10 mouse cellular contexts compared by ENCODE assay signal in genomic region chr4:68845964-68846363, GRCm38 (mm10).
DNase-seq lines count a peak whose midpoint lies in the region; ATAC-seq and TF ChIP-seq lines count a peak whose summit lies in the region.
"Had no signal": no experiment of that assay in that cellular context is flagged by ENCODE, and none has a peak within 500 bp of the region (broad histone marks: within the 10 kb centered on the region; RNA-seq: fewer than 3 reads in every experiment).

No protein-coding gene starts in this region.

- no peaks in the 10 kb centered on the region for H3K27me3 ChIP-seq in midbrain, embryonic 10.5 days (ENCODE audit: low read depth, poor library complexity, severe bottlenecking)
- no peaks in the 10 kb centered on the region for H3K27me3 ChIP-seq in midbrain, embryonic 15.5 days (replicated peaks)
- H3K27me3 ChIP-seq in limb, embryonic 14.5 days (ENCODE audit: control insufficient read depth, insufficient read depth, low read length), result no peaks in the 10 kb centered on the region
- H3K27me3 ChIP-seq: liver, embryonic 15.5 days had no signal

- no peak overlapping the region for H3K9ac ChIP-seq in midbrain, embryonic 15.5 days
- no peak overlapping the region for H3K9ac ChIP-seq in limb, embryonic 14.5 days (ENCODE audit: low read depth, low read length, severe bottlenecking)
- H3K9ac ChIP-seq: liver, embryonic 15.5 days had no signal

- no peaks in the 10 kb centered on the region for H3K36me3 ChIP-seq in midbrain, embryonic 10.5 days
- H3K36me3 ChIP-seq in midbrain, embryonic 15.5 days (replicated peaks), result no peaks in the 10 kb centered on the region
- H3K36me3 ChIP-seq in limb, embryonic 14.5 days (ENCODE audit: control insufficient read depth, insufficient read depth, low read length), result no peaks in the 10 kb centered on the region
- H3K36me3 ChIP-seq: G1E; liver, embryonic 15.5 days had no signal

- 56% methylated on average over 3 of the region's 3 CpGs for WGBS in midbrain, embryonic 10.5 days
- WGBS in midbrain, embryonic 15.5 days, result 48% methylated on average over 3 of the region's 3 CpGs
- WGBS in limb, embryonic 14.5 days, result 54% methylated on average over 3 of the region's 3 CpGs

- no peaks in the 10 kb centered on the region for H3K9me3 ChIP-seq in midbrain, embryonic 10.5 days (replicated peaks)
- H3K9me3 ChIP-seq in midbrain, embryonic 15.5 days, result no peaks in the 10 kb centered on the region
- H3K9me3 ChIP-seq in limb, embryonic 14.5 days (ENCODE audit: control insufficient read depth, low read length), result no peaks in the 10 kb centered on the region
- H3K9me3 ChIP-seq: liver, embryonic 15.5 days had no signal

- no peaks in the 10 kb centered on the region for H3K4me1 ChIP-seq in midbrain, embryonic 10.5 days
- H3K4me1 ChIP-seq in midbrain, embryonic 15.5 days, result peaks cover 2% of the 10 kb centered on the region; the same call in 1 of the 2 replicates
- H3K4me1 ChIP-seq in limb, embryonic 14.5 days (ENCODE audit: control insufficient read depth, insufficient read depth, low read length), result no peaks in the 10 kb centered on the region; the same call in 1 of the 2 replicates
- H3K4me1 ChIP-seq: liver, embryonic 15.5 days had no signal

- TF ChIP-seq CTCF in gastrocnemius, adult 2 months (IDR thresholded peaks at IDR 0.05), result peak; percentile 34

- intact Hi-C loops in gastrocnemius, adult 2 months (cut with DNase I), result no loop called here
- intact Hi-C loops in gastrocnemius, postnatal 36 days (cut with DNase I), result no loop called here

- H3K4me3 ChIP-seq in gastrocnemius, adult 2 months, result no peak overlapping the region
- H3K4me3 ChIP-seq in midbrain, embryonic 10.5 days, result no peak overlapping the region
- H3K4me3 ChIP-seq in midbrain, embryonic 15.5 days, result no peak overlapping the region
- no peak overlapping the region for H3K4me3 ChIP-seq in limb, embryonic 14.5 days (replicated peaks; ENCODE audit: low read length)
- H3K4me3 ChIP-seq: liver, embryonic 15.5 days had no signal

- no peak for DNase-seq in gastrocnemius, adult 2 months
- DNase-seq in gastrocnemius, adult 18-20 months (ENCODE audit: low spot score), result no peak
- DNase-seq in midbrain, embryonic 10.5 days (ENCODE audit: low spot score), result peak; percentile 19
- peak; percentile 52 for DNase-seq in brain, adult 2 months (ENCODE audit: low read depth, low spot score)
- peak; percentile 28 for DNase-seq in limb, embryonic 14.5 days (ENCODE audit: low spot score)
- DNase-seq in left cerebral cortex, adult 11 months (ENCODE audit: low spot score), result no peak
- no peak for DNase-seq in gastrocnemius, postnatal 36 days

- H3K4me2 ChIP-seq in midbrain, embryonic 15.5 days, result no peak overlapping the region
- no peak overlapping the region for H3K4me2 ChIP-seq in limb, embryonic 14.5 days (replicated peaks; ENCODE audit: low read depth, low read length, severe bottlenecking)
- H3K4me2 ChIP-seq: liver, embryonic 15.5 days had no signal

- ATAC-seq in midbrain, embryonic 15.5 days (replicated peaks), result no peak
- ATAC-seq in limb, embryonic 14.5 days (ENCODE audit: low FRiP score, low read depth), result no peak

- H3K27ac ChIP-seq in gastrocnemius, adult 2 months, result no peak overlapping the region
- H3K27ac ChIP-seq in midbrain, embryonic 10.5 days (replicated peaks), result no peak overlapping the region
- no peak overlapping the region for H3K27ac ChIP-seq in midbrain, embryonic 15.5 days
- H3K27ac ChIP-seq in limb, embryonic 14.5 days (replicated peaks; ENCODE audit: low read depth, low read length), result no peak overlapping the region
- H3K27ac ChIP-seq: liver, embryonic 15.5 days had no signal

- no peak for TF ChIP-seq POLR2A in limb, embryonic 14.5 days (IDR thresholded peaks at IDR 0.05; ENCODE audit: borderline replicate concordance, extremely low read depth, insufficient read depth, insufficient read length)

Comparison
In these comparisons a context has a peak if more than half of its experiments do, and no peak if none do; other contexts are left out.
1. DNase-seq: peak in midbrain, embryonic 10.5 days (single experiment), brain, adult 2 months (single experiment) and limb, embryonic 14.5 days (single experiment); none in gastrocnemius, adult 2 months (single experiment), gastrocnemius, adult 18-20 months (single experiment), left cerebral cortex, adult 11 months (single experiment) and gastrocnemius, postnatal 36 days (0 of 2).